Mouse (Mus musculus) ES-CJ7 (cell line): Measurements from ENCODE around the gene Lmf2.

Experiments used
- DNase-seq: peaks from one replicate; pipeline ENCODE4 v3.0.0; 2011; ENCODE audit warnings: low read depth, low spot score

Lmf2 gene

GRCm38 (mm10) chr15:89355241-89356187, at the start of gene Lmf2, which contains the start of gene Ncaph2:
Lmf2 (minus strand) TSS chr15:89355659.
Ncaph2 (plus strand) TSS chr15:89355719.
- peak; percentile 96 for DNase-seq

DNA sequence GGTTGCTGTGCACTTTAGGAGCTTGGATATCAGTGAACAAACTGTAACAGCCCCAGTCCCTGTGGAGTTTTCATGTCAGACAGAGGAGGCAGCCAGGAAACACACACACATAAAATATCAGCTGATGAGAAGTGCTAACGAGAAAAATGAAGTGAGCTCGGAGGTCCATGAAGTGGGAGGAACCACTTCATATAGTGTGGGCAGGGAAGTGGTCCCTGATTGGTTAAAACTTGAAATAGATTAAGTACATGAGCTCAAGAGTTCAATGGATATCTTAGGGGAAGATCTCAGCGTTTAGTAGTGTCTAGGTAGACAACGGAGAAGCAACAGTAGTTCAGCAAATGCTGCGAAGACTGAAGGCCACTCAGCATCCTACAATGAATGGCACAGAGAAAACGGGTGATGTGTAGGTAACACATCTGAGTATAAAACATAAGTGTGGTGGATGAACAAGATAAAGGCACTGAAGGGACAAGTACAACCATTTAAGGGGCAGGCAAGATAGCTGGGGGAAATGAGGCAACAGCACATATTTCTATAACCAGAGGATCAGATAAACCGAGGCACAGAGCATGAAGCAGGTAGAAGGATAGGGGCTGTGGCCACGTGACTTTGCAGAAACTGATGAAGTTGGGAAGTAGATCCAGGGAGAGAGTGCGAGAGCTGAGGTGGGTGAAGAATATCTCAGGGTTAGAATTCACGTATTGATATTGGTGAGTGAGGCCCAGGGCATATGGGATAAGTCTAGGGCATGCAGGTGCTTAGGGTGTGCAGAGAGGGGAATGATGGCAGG, 49.6 kb upstream of the Lmf2 start:
- DNase-seq, result no peak

DNA sequence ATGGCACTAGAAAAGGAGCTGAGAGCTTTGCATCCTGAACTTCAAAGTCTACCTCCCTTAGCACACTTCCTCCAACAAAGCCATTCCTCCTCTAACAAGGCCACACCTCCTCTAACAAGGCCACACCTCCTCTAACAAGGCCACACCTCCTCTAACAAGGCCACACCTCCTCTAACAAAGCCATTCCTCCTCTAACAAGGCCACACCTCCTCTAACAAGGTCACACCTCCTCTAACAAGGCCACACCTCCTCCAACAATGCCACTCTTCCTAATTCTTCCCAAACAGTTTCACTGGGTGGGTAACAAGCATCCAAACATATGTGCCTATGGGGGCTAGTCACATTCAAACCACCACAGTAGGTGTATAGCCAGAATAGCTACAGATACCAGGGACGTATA, 47.0 kb upstream of the Lmf2 start:
- DNase-seq, result peak; percentile 65

GRCm38 (mm10) chr15:89399716-89400115, 44.3 kb upstream of the Lmf2 start:
- peak; percentile 32 for DNase-seq

DNA sequence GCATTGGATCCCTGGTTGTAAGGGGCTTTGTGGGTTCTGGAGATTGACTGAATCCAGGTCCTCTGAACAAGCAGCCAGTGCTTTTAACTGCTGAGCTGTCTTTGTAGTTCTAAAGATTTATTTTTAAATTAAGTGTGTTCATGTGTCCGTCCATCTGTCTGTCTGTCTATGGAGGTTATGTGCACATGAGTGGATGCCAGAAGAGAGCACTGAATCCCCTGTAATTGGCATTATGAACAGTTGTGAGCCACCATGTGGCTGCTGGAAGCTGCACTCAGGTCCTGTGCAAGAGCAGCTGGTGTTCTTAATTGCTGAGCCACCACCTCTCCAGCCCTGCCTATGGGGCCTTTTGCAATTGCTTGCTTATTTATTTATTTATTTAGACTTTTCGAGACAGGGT, 42.7 kb upstream of the Lmf2 start:
- no peak for DNase-seq

- no peak for DNase-seq
Measured at GRCm38 (mm10) chr15:89396883-89397282, 41.4 kb upstream of the Lmf2 start.

DNA sequence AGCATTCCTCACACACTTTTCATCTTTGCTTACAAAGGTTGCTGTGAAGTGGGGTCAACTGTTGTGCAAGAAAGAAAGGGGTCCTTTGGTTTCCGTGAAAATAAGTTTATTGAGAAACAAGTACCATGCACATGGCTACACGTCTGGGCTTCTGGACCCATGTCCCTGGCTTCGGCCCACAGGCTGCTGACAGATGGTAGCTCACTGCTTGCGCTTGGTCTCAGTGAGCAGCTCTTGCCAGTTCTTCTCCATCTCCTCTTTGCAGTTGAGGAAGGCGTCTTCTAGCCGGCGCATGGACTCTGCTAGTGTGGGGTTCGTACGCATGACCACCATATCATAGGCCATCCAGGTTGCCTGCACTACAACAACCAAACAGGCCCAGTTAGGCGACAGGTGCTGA, 34.6 kb upstream of the Lmf2 start:
- DNase-seq, result no peak

DNA sequence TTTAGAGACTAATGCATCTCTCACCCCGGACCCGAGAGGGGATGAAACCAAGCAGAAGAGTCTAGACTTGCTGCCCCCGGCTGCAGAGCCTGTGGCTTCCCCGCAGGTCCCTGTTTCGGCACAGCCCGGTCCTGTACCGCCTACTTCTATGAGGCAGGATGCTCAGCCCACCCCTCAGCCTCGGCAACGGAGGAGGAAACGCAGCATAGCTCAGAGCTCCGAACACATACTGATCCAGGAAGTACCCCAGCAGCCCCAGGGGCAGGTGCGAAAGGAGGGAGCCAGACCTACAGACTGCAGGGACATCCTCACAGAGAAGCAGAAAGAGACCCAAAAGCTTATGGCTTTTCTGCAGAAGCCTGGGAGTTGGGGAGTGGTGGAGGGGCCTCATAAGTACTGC, 31.7 kb upstream of the Lmf2 start:
- DNase-seq, result no peak

- no peak for DNase-seq
Measured at GRCm38 (mm10) chr15:89384617-89385016, 29.2 kb upstream of the Lmf2 start, which contains the start of gene Klhdc7b. Klhdc7b (plus strand) TSS chr15:89384917.

- no peak for DNase-seq
Measured at GRCm38 (mm10) chr15:89379429-89379828, 24.0 kb upstream of the Lmf2 start.

DNA sequence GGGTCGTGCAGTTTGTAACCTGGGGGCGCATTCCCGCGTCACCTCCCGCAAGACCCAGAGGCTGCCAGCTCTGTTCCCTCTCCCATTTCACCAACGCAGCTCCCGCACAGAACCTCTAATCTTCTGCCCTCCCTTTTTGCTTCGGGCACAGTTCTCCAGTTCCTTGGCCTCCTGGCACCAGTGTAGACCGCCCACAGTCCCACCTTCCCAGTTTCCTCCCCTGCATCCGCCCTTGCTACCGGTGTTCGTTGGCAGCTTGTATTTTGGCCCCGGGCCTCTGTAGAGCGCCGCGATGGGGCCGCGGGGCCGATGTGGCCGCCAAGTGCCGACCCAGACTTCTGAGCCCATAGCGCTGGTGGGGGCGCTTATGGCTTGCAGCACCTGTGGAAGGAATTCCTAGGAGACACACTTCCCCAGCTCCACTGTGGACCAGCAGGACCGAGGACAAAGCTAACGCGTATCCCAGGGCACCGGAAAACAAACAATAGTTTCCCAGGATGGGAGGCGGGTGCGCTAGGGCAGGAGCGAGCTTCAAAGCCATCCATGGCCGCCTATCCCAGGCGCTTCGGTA, 23.5 kb upstream of the Lmf2 start, which contains the start of gene Odf3b:
Gene Odf3b (minus strand): TSS at position 452 of the 571 bp plus-strand sequence.
- no peak for DNase-seq

DNA sequence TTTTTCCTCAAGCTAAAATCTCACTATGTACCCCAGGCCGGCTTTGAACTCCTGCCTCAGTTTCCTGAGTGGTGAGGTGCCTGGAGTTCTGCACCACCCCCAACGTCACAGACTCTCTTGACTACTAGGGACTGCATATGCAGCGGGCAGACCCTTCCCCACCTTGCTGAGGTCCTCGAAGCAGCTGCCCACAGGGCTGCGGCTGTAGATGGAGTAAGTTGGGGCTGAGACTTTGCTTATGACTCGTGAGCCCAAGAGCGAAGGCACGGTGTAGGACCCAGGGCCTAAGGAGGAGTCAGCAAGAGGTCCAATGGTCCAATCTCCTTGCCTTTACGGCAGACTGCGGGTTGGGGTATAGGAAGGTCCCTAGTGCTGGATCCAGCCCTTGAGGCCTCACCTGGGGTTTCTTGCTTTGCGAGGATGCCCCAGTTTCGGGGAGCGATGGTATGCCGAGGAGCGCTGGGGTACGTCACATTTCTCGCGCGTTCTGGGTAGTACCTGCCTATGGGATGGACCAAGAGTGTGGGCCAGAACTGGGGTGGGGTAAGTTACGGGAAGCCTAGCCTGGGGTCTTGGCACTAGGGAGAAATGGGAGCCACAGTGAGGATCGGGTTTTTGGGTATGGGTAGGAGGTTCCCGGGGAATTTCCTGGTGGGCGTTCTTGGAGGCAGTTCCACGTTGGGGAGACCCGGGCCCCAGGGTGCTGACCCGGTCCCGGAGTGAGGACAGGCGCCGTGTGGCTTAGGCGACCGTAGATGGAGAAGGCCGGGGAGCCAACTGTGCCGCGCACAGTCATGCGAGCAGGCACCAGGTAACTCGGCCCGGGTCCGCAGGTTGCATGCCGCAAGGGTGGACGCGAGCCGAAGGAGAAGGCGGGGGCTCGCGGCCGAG, 22.7 kb upstream of the Lmf2 start:
- DNase-seq, result no peak

- DNase-seq, result no peak
Measured at GRCm38 (mm10) chr15:89377362-89377761, 21.9 kb upstream of the Lmf2 start.

DNA sequence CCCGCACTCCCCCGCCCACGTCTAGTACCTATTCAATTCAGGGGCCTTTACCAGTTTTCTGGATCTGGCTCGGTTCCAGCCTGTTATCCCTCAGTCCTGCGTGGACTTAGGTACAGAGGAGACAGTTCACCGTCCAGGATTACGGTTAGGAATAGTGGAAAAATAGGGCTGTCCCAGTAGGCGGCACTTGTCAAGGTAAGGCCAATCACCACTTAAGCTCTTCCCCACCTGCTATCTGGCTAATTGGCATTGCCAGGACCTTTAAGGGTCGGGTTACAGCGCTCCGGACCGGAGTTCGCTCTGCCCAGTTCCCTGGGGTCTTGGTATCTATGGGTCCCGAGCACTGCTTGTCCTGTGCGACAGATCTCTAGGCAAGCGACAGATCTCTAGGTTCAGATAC, 21.5 kb upstream of the Lmf2 start, which contains the start of gene Tymp:
Gene Tymp (minus strand): TSS at position 83 of the 400 bp plus-strand sequence.
- no peak for DNase-seq

DNA sequence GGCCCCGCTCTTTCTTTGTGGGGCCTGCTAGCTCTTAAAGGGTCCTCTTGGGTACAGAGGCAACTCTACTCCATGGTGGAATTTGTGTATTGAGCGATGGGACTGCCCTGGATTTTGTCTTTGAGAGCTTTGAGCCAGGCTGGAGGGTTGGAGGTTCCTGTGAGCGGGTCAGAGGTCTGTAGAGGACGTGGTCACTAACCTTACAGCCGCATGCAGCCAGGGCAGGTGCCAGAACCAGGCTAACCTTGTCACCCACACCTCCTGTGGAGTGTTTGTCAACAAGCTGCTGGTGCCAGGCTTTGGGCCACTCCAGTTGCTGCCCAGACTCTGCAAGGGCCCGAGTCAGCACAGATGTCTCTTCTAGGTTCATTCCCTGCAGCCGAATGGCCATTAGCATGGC, 20.6 kb upstream of the Lmf2 start:
- DNase-seq, result no peak

DNA sequence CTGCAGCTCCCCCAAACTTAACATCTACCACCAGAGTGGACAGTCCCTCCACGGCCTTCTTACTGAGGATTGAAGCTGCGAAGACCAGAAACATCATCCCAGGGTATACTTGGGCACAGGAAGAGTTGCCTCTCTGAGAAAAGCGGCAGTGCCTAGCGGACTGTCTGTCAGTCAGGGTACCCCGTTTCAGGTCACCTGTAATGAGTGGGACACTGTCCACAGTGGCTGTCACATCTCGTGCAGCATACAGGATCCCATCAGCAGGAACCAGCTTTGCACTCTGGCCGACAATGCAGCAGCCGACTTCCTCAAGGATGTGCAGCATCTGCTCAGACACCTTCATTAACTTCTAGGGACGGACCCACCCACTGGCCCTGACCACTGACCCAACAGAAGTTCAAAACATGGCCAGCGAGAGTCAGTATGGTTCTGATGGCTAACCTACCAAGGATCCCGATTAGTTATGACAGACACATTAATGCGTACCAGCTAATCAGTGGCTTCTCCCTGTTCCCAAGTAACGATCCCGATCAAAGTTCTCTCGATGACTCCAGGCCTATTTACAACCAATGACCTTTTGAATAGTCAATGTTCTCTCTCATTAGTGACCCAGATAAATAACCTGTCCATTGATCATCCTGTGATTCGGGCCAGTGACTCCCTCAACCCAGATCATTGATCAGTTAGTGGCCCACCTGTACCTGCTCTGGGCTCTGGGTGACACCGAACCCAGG, 19.5 kb upstream of the Lmf2 start:
- DNase-seq, result no peak

DNA sequence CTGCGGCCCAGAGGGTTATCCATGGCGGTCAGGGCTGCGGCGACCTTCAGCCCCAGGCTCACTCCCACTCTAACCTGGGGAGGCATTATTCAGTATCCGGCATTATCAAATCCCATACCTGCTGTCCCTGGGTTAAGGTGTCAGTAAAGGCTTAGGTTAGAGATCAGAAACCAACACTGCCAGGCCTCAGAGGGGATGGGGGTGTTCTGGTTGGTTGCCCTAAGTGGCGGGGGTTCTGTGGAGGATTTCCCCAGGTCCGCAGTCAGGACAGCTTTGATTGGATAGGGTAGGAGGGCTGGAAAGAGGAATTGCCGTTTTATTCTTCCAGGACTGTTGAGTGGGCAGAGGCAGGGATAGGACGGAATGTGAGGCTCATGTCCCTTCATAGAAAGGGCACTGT, 18.9 kb upstream of the Lmf2 start:
- no peak for DNase-seq

- DNase-seq, result peak; percentile 93
Measured at GRCm38 (mm10) chr15:89373762-89374248, 18.3 kb upstream of the Lmf2 start, which contains the start of gene Sco2. Sco2 (minus strand) TSS chr15:89373846.

DNA sequence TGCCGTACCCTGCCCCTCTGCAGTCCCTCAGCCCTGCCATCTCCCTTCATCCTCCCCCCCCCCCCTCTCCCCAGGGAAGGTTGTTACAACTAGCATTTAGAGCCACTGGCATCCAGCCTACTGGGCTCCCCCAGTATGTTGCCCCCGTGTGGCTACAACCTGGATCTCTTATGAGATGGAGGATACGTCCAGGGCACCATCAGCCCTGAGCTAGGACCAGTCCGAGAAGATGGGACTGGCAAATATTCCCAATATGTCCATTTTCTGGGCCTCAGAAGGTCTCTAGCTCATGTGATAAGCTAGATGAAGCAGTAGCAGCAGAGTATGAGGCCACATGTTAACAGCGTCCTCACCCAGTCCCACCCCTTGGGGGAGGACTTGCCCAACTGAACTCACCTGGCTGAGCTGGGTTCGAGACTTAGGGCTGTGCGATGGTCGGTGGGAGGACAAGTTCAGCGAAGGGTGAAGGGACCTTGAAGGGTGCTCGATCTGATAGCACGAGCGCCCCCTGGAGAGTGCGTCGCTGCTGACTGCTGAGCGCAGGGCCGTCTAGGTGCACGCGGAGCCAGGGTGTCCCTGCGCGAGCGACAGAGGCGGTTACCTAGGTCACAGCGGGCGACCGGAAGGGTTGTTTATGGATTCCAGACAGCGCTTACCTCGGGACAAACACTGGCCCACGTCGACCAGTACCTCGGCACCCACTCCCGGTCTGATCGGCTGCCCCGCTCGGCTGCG, 17.7 kb upstream of the Lmf2 start:
- peak; percentile 94 for DNase-seq
